Mouse (Mus musculus): ENCODE measurements around the gene Lrrc41. TPM values are rescaled to one million over a fixed set of nuclear protein-coding genes. Genes with fewer than 3 reads are reported as not detected.

The Lrrc41 gene
- 10 to 100 TPM; 60.2 to 68.2 TPM for total RNA-seq (2021)

- intact Hi-C loops (cut with DNase I) = no loop called here
- peak; percentile 96 for DNase-seq
These were observed at the start of gene Lrrc41, which contains the start of gene Uqcrh for GRCm38 (mm10) chr4:116074861-116075620. Gene Lrrc41 (plus strand): TSS chr4:116075269. Gene Uqcrh (minus strand): TSS chr4:116075071.

GRCm38 (mm10) chr4:116032906-116033305 is 42.2 kb upstream of the Lrrc41 start:
- intact Hi-C loops (cut with DNase I) = no loop called here
- no peak for DNase-seq

- intact Hi-C loops (cut with DNase I) = no loop called here
- no peak for DNase-seq
These were observed 41.7 kb upstream of the Lrrc41 start for GRCm38 (mm10) chr4:116033374-116033773.

GRCm38 (mm10) chr4:116040466-116040865 is 34.6 kb upstream of the Lrrc41 start:
- DNase-seq = no peak
- intact Hi-C loops (cut with DNase I) = no loop called here

GRCm38 (mm10) chr4:116042186-116042585 is 32.9 kb upstream of the Lrrc41 start:
- no peak for DNase-seq
- intact Hi-C loops (cut with DNase I) = no loop called here

GRCm38 (mm10) chr4:116046604-116047003 is 28.5 kb upstream of the Lrrc41 start:
- DNase-seq = no peak
- intact Hi-C loops (cut with DNase I) = no loop called here

GRCm38 (mm10) chr4:116047681-116048080 is 27.4 kb upstream of the Lrrc41 start:
- DNase-seq = no peak
- intact Hi-C loops (cut with DNase I) = no loop called here

- no peak for DNase-seq
- intact Hi-C loops (cut with DNase I) = no loop called here
These were observed 26.7 kb upstream of the Lrrc41 start for GRCm38 (mm10) chr4:116048130-116048920.

- DNase-seq = no peak
- intact Hi-C loops (cut with DNase I) = no loop called here
These were observed 25.9 kb upstream of the Lrrc41 start for GRCm38 (mm10) chr4:116049211-116049610.

GRCm38 (mm10) chr4:116052526-116053293 is 22.4 kb upstream of the Lrrc41 start:
- DNase-seq = peak; percentile 40
- intact Hi-C loops (cut with DNase I) = no loop called here

- intact Hi-C loops (cut with DNase I) = no loop called here
- peak; percentile 85 for DNase-seq
These were observed 21.6 kb upstream of the Lrrc41 start, which contains the start of gene Nsun4 for GRCm38 (mm10) chr4:116053399-116053961. Gene Nsun4 (minus strand): TSS chr4:116053876.

GRCm38 (mm10) chr4:116057559-116057958 is 17.5 kb upstream of the Lrrc41 start:
- intact Hi-C loops (cut with DNase I) = no loop called here
- DNase-seq = no peak

- intact Hi-C loops (cut with DNase I) = no loop called here
- DNase-seq = no peak
These were observed 15.9 kb upstream of the Lrrc41 start for GRCm38 (mm10) chr4:116059012-116059726.

- intact Hi-C loops (cut with DNase I) = loop anchor here (10.0 kb wide), 1 partner anchor 159 kb away; no protein-coding TSS in a partner anchor
These were observed 11.2 kb upstream of the Lrrc41 start for GRCm38 (mm10) chr4:116063855-116064254.

GRCm38 (mm10) chr4:116070116-116070515 is 5.0 kb upstream of the Lrrc41 start:
- intact Hi-C loops (cut with DNase I) = no loop called here
- no peak for DNase-seq

More at GRCm38 (mm10) chr4:116063855-116064254, 11.2 kb upstream of the Lrrc41 start:
- DNase-seq = no peak

GRCm38 (mm10) chr4:116073146-116073545 is 1.9 kb upstream of the Lrrc41 start:
- no peak for DNase-seq
- intact Hi-C loops (cut with DNase I) = no loop called here

GRCm38 (mm10) chr4:116074145-116074675 is 859 bp upstream of the Lrrc41 start:
- intact Hi-C loops (cut with DNase I) = no loop called here

GRCm38 (mm10) chr4:116075631-116076368 is 731 bp downstream of the Lrrc41 start:
- intact Hi-C loops (cut with DNase I) = no loop called here
- DNase-seq = peak; percentile 76

More at GRCm38 (mm10) chr4:116074145-116074675, 859 bp upstream of the Lrrc41 start:
- DNase-seq = no peak
